Mouse (Mus musculus) neural tube, embryonic 10.5 days (tissue): ENCODE measurements around the gene Kcnh4.

Source experiments
- DNase-seq: peaks from one replicate; pipeline ENCODE4 v3.0.0-alpha.2; 2017; ENCODE audit warnings: low spot score; ENCODE audit errors: extremely low spot score

Kcnh4 gene

GRCm38 (mm10) chr11:100766726-100767125, 7.0 kb upstream of the Kcnh4 start:
- no peak for DNase-seq

DNA sequence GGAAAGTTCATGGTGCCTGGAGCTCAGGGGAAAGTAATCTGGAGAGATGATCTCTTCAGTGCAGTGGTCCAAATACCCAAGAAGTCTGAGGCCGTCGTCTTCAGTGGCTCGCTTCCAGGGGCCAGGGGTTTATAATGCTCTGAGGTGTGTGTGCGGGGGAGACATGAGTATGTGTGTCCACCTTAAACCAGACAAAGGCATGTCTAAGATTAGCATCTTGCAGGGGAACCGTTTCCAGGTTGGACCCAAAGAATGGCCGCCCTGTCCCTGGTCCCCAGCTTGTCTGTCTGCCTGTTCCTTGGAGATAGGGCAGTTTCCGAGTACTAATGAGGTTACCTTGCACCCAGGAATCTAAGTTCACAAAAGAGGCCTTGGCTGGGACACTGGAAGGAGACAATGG, 3.1 kb upstream of the Kcnh4 start, which contains the start of gene Hcrt:
Gene Hcrt (minus strand): TSS at position 101 of the 400 bp plus-strand sequence.
- no peak for DNase-seq

GRCm38 (mm10) chr11:100761547-100762045, 1.9 kb upstream of the Kcnh4 start:
- DNase-seq: peak; percentile 91

GRCm38 (mm10) chr11:100758707-100759610, 783 bp downstream of the Kcnh4 start:
- peak; percentile 80 for DNase-seq

- DNase-seq: no peak
Observed at GRCm38 (mm10) chr11:100757566-100757965, 2.2 kb downstream of the Kcnh4 start.

DNA sequence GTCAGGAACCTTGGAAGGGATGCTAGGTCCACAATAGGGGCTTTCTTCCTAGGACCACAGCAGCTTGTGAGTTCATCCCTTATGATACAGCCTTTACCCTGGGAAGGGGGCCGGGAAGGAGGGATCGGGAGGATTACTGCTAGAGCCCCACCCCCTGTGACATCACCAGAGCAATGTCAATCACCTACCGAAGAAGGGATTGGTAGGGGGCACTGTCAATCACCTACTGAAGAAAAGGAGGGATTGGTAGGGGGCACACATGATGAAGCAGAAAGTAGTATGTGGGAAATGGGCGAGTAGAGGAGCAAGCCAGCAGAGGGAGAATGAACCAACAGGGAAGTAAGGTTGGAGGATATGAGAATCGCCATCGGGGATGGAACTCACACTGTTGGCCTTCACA, 3.3 kb downstream of the Kcnh4 start:
- DNase-seq: no peak

- no peak for DNase-seq
Observed at GRCm38 (mm10) chr11:100754693-100755057, 5.1 kb downstream of the Kcnh4 start.

GRCm38 (mm10) chr11:100754021-100754692, 5.6 kb downstream of the Kcnh4 start:
- no peak for DNase-seq

DNA sequence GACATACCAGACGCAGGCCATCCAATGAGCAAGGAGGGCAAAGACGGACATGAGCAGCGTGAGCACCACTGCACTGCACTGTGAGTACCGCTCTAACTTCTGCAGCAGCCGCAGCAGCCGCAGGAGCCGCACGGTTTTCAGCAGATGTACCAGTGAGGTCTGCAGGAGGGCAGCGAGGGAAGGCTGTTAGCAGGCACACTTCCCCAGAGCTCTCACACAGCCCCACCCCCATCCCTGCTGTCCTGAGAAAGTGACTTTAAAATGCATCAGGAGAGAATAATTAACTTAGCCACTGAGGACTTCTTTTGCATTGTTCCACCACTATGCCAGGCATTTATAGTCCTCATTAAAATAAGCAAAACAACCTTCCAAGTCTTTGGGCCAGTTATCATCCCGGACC, 7.4 kb downstream of the Kcnh4 start:
- no peak for DNase-seq

GRCm38 (mm10) chr11:100750127-100750526, 9.6 kb downstream of the Kcnh4 start:
- no peak for DNase-seq

GRCm38 (mm10) chr11:100749469-100749868, 10.3 kb downstream of the Kcnh4 start:
- DNase-seq: no peak

- DNase-seq: no peak
Observed at GRCm38 (mm10) chr11:100748620-100749019, 11.1 kb downstream of the Kcnh4 start.

GRCm38 (mm10) chr11:100747114-100747513, 12.6 kb downstream of the Kcnh4 start:
- no peak for DNase-seq

DNA sequence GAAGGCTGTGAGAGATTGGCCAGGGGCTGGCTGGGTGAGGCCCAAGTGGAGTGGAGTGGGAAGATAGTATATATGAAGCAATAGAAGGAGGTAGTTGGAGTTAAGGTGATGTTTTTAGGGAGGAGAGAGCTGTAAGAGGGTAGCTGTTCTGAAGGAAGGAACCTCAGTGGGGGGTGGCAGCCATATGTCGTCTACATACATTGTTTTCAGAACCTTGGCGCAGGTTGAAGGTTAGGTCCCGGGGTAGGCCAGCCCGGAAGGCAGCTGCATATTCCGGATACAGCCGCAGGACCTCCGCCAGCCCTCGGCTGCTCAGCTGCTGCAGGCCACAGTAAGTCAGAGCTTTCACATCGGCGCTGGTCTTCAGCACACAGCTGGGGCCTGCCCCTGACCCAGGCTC, 13.2 kb downstream of the Kcnh4 start:
- DNase-seq: no peak

DNA sequence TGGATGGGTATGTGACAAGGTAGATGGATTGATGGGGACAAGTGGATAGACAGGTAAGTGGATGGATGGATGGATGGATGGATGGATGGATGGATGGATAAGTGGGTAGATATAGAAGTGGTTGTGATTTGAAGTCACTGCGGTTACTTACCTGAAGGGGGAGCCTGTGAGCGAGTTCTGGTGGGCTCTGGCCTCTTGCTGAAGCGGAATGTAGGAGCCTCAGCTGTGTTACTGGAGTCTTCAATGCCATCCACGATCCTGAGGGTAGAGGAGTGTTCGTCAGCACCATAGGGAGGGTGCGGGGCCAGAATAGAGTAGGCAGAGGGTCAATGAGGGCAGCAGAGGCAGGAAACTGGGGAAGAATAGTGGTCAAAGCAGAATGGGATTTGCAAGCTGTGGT, 14.7 kb downstream of the Kcnh4 start:
- peak; percentile 50 for DNase-seq

DNA sequence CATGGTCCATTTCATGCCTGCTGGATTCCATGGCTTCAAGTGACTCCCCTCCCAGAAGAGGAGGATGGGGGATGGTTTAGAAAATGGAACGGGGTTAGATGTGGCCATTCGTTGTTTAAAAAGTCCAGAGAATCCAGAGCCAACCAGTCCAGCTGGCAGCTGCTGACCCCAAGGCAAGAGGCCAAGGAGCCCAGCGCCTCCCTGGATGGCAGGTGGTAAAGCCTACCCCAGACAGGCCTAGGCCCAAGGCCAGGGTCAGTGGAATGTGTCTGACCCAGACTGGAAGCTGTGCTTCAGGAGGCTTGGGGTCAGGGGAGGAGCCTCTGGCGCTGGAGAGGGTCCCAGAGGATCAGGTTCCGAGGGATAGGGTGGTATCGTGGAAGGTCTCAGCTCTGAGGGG, 18.4 kb downstream of the Kcnh4 start:
- no peak for DNase-seq

DNA sequence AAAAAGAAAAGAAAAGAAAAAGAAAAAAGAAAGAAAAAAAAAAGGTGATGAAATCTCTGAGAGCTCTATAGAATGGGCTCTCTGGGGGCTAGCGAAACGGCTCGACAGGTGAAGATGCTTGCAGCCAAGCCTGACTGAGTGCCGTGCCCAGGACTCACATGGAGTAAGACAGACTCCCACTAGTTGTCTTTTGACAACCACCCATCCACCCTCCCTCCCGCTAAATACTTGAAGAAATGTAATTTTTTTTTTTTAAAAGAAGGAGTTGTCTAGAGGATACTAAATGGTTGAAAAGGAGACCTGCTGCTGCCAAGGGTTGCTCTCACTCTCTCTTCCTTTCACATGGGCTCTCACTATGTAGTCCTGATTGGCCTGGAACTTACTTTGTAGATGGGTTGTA, 21.0 kb downstream of the Kcnh4 start:
- DNase-seq: no peak

- peak; percentile 97 for DNase-seq
Observed at GRCm38 (mm10) chr11:100738066-100738604, 21.6 kb downstream of the Kcnh4 start, which contains the start of gene Rab5c. Rab5c (minus strand) TSS chr11:100738215.

DNA sequence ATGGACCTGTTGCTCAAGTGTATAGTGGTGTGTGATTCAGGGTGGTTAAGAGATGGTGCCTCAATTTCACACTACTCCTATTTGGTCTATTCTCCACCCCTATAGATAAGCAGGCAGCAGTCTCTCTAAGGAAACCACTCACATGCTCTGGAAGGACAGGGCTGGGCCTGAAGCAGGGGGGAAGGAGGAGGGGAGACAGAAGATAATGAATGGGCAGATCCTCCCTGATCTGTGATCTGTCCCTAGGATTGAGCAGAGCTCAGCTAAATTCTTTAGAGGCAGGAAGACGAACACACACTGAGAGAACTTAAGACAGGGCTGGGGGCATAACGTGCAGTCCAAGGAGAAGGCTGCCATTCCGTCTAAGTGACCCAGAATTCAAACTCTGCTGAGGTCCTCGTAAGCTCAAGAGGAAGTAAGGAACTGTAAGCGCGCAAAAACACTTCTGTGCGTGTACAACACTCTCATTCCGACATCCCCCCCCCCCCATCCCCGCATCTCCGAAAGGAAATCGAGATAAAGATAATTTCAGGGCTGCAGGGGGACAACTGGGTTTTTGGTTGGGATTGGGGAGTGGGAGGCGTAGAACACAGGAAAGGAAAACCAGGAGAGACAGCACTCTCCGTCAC, 22.5 kb downstream of the Kcnh4 start:
- DNase-seq: no peak

DNA sequence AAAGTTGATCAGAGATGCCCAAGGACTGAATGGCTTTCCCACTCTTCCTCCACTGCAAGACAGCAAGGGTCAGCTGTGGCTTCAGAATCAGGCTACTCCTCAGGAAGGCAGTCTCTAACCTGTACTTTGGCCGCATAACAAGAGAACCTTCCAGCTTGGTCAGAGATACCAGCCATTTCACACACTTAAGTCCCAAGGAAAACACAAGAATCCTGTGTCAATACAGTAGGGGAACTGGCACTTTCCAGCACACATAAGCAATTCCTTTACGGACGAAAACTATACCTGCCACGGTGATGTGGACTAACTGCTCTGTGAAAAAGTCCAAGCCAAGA, 23.0 kb downstream of the Kcnh4 start:
- no peak for DNase-seq

GRCm38 (mm10) chr11:100735954-100736745, 23.6 kb downstream of the Kcnh4 start:
- DNase-seq: no peak
